Mouse (Mus musculus): ENCODE measurements around the gene Plekhb2. TPM values are rescaled to one million over a fixed set of nuclear protein-coding genes. Genes with fewer than 3 reads are reported as not detected.

Gene Plekhb2
- 168 TPM for polyA plus RNA-seq (2014; fragmentation: Illumina TruSeq; extraction: RNeasy Lipid Tissue Mini Kit (QIAGEN cat#74804); ENCODE audit: low replicate concordance)

DNA sequence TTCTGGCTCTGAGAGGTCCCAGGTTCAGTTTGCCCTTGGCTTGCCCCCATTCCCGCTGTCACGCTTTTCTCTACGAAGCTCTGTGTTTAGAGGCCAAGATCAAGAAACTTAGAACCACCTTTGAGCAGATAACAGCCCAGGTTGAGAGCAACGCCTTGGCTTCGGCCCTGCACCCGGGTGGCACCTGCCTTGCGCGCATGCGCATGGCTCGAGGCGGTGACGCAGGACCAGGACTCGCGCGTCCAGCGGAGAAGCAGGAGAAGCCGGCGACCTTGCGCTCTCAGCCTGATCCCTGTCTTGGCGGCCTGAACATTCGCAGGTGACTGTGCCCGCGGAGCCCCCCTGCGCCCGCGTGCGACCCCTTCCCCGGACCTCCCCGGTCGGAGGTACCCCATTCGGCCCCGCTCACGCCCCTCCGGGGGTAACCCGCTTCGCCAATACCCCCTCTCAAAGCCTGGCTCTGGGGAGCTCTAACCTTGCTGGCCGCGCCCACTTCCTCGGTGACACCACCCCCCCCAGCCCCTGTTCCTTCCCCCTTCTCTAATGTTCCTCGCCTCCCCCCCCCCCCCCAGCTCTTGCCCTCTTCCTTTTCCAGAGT, at the start of gene Plekhb2:
TSS of gene Plekhb2 (plus strand) at position 232 of the 598 bp plus-strand sequence.

DNA sequence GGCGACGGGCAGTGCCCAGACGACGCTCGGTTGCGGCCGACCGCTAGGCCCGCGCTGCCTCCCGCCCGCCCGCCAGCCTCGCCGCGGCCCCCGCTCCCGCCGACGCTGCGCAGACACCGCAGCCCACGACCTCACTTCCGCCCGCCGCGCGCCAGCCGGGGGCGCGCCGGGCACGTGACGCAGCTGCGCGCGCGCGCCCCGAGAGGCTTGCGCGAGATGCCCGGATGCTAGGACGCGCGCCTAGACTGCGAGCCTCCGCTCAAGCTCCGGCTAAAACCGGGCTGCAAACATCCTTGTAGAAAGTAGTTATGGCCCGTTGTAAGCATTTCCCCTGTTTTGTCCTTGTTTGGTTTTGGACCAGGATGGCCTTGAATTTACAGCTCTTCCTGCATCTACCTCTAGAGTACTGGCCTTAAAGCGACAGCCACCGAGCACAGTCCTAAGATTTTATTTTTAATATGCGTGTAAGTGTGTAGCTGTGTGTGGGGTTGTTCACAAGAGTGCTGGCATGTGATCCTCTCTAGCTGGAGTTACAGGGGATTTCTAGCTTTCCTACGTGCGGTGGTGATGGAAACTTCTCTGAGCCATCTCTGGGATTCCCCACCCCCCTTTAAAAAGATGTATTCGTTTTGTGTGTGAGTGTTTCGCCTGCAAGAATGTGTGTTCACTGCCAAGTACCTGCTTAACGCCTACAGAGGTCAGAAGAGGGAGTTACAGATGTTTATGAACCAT, 6.7 kb upstream of the Plekhb2 start, which contains the start of gene Fam168b:
TSS of gene Fam168b (minus strand) at position 179 of the 732 bp plus-strand sequence.

Other genes starting within 250 kb of the Plekhb2 start
- gene Fam168b, start 6.9 kb upstream of the Plekhb2 start, polyA plus RNA-seq (2014; fragmentation: Illumina TruSeq; extraction: RNeasy Lipid Tissue Mini Kit (QIAGEN cat#74804); ENCODE audit: low replicate concordance): 43.0 TPM